Mouse (Mus musculus) liver, embryonic 16.5 days (tissue): ENCODE results near the gene Gtf2ird2. TPM values are rescaled to one million over a fixed set of nuclear protein-coding genes. Genes with fewer than 3 reads are reported as not detected.

Source experiments
- ATAC-seq: fragments of 200-750 bp; cut with Nextera tagmentation; 2 replicates; pipeline ENCODE4 v1.8.0; 2017; ENCODE audit warnings: low read depth, mild to moderate bottlenecking, moderate number of reproducible peaks, moderate library complexity
- H3K27ac ChIP-seq: fragments of 300-500 bp; sonication (generic); 2 replicates; pipeline ENCODE4 v1.5.1; 2014; ENCODE audit warnings: mild to moderate bottlenecking, low read length
- H3K27me3 ChIP-seq: fragments of 300-500 bp; sonication (generic); 2 replicates; pipeline ENCODE4 v1.6.1; 2014; ENCODE audit warnings: low read depth, low read length, mixed read lengths; ENCODE audit not compliant: control insufficient read depth, insufficient read depth
- H3K36me3 ChIP-seq: fragments of 300-500 bp; sonication (generic); 2 replicates; pipeline ENCODE4 v1.6.1; 2014; ENCODE audit warnings: mild to moderate bottlenecking; ENCODE audit not compliant: control insufficient read depth, insufficient read depth
- H3K4me1 ChIP-seq: fragments of 300-500 bp; sonication (generic); 2 replicates; pipeline ENCODE4 v1.6.1; 2014; ENCODE audit warnings: low read depth, low read length, mixed read lengths; ENCODE audit not compliant: control insufficient read depth
- H3K4me2 ChIP-seq: fragments of 300-500 bp; sonication (generic); 2 replicates; pipeline ENCODE4 v1.6.1; 2014; ENCODE audit warnings: low read depth, low read length, mixed read lengths
- H3K4me3 ChIP-seq: fragments of 300-500 bp; sonication (generic); 2 replicates; pipeline ENCODE4 v1.5.1; 2014; ENCODE audit warnings: low read depth, mild to moderate bottlenecking, low read length
- H3K9ac ChIP-seq: fragments of 300-500 bp; sonication (generic); 2 replicates; pipeline ENCODE4 v1.6.1; 2014; ENCODE audit warnings: low read depth, low read length
- H3K9me3 ChIP-seq: fragments of 300-500 bp; sonication (generic); replicated peaks from 2 replicates; pipeline ENCODE4 v1.6.1; 2016; ENCODE audit warnings: low read length; ENCODE audit not compliant: control insufficient read depth
- WGBS: fragments of 180-500 bp; shearing (Covaris S2); extraction: QIAGEN DNeasy Blood & Tissue Kit; methylation state at CpG from one replicate; pipeline ENCODE4 v1.1.7; 2014; ENCODE audit not compliant: insufficient replicate concordance; 5-methylcytosine and 5-hydroxymethylcytosine counted together
- polyA plus RNA-seq: library from polyadenylated mRNA; unstranded; fragments of >200 nt; fragmentation: Nextera tagmentation; extraction: Ambion mirVana; gene quantifications from 2 replicates; pipeline ENCODE4 v1.2.1, GENCODE M21; 2015

The Gtf2ird2 gene
- polyA plus RNA-seq, 1 experiment from 2014 or later: 1.8 TPM

DNA sequence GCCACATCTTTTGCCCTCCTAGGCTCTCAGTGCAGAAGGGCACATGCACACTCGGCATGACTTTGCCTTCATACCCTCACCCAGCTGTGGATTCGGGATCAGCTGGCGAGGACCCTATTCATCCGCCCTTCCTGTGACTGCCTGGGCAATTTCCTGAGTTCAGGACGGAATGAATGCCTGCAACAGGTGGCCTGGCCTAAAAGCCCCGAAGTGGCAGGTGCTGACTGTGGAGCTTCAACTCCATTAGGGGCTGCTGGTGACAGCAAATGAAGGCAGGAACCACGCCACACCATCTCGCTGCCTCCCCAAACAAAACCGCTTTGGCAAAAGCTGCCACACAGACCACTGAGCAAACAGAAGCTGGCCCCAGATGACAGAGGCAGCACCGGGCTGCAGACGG is 31.9 kb upstream of the Gtf2ird2 start:
- H3K36me3 ChIP-seq: peaks cover 10% of the 10 kb centered on the region
- no peak overlapping the region for H3K9ac ChIP-seq
- no peaks in the 10 kb centered on the region for H3K27me3 ChIP-seq
- 72% methylated on average over 11 of the region's 11 CpGs for WGBS
- no peaks in the 10 kb centered on the region for H3K4me1 ChIP-seq
- ATAC-seq: no peak
- H3K9me3 ChIP-seq: no peaks in the 10 kb centered on the region
- no peak overlapping the region for H3K27ac ChIP-seq
- no peak overlapping the region for H3K4me3 ChIP-seq
- no peak overlapping the region for H3K4me2 ChIP-seq

DNA sequence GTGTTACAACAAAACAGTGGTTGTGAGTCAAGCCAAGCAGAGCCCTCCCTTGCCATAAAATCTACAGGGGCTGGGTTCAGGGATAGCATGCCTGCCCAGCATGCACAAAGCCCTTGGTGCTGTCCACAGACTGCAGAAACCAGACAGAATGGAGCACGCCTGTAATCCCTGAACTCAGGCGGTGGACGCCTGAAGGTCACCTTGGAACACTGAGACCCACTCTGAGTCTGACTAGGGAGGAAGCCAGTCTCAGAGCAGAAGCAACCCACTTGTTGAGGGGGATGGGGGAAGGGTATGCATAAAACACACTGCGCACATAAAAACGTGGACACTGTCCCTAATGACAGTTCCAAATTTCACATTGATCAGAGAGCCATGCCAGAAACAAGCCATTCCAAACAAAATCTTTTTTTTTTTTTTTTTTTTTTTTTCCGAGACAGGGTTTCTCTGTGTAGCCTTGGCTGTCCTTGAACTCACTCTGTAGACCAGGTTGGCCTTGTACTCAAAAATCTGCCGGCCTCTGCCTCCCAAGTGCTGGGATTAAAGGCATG is 27.8 kb upstream of the Gtf2ird2 start:
- Histone ChIP-seq H3K27me3 (no peaks in the 10 kb centered on the region), H3K9me3 (no peaks in the 10 kb centered on the region), H3K36me3 (peaks cover 5% of the 10 kb centered on the region; the same call in 1 of the 2 replicates), H3K4me2 (no peak overlapping the region), H3K9ac (no peak overlapping the region), H3K27ac (no peak overlapping the region), H3K4me1 (no peaks in the 10 kb centered on the region), H3K4me3 (no peak overlapping the region)
- WGBS: 69% methylated on average over 7 of the region's 7 CpGs
- no peak for ATAC-seq

DNA sequence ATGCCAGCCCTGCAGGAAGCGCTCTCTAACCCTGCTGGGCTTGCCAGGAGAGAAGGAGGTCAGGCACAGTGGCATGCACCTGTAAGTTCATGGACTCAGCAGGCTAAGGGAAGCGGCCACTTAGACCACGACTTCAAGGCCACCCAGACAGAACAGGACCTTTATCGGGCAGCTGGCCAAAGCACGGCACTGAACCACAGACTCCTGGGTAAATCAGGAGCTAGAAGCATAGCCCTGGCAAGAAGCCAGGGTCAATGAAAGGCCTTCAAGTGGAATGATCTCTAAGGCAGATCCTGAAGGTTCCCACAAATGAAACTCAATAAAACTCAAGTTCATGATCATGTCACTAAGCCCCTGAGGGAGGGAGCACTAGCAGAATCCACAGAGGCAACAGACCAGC is 19.1 kb upstream of the Gtf2ird2 start:
- H3K4me2 ChIP-seq: no peak overlapping the region
- ATAC-seq: no peak
- WGBS: 65% methylated on average over 5 of the region's 5 CpGs
- H3K9me3 ChIP-seq: no peaks in the 10 kb centered on the region
- H3K27me3 ChIP-seq: no peaks in the 10 kb centered on the region
- H3K4me3 ChIP-seq: no peak overlapping the region
- H3K27ac ChIP-seq: no peak overlapping the region
- no peak overlapping the region for H3K9ac ChIP-seq
- H3K4me1 ChIP-seq: no peaks in the 10 kb centered on the region
- peaks cover 4% of the 10 kb centered on the region; the same call in 1 of the 2 replicates for H3K36me3 ChIP-seq

DNA sequence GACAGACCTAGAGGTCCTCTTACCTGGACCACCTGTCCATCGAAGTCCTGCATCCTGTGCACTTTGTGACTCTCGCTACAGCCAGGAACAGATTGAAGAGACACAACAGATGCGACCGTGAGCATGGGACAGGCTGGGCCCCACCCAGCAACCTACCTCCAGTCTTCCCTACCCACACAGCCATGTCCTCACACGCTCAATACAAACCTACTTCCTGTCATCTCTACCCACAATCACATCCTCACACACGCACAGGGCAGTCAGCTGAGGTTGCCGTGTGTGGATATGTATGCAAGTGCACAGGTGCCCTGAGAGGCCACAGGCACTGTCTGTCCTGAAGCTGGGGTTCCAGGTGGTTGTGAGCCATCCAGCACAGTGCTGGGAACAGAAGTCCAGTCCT is 17.2 kb upstream of the Gtf2ird2 start:
- no peaks in the 10 kb centered on the region for H3K27me3 ChIP-seq
- H3K4me3 ChIP-seq: no peak overlapping the region
- H3K9me3 ChIP-seq: no peaks in the 10 kb centered on the region
- 76% methylated on average over 7 of the region's 7 CpGs for WGBS
- no peaks in the 10 kb centered on the region for H3K4me1 ChIP-seq
- ATAC-seq: no peak
- peaks cover 4% of the 10 kb centered on the region; the same call in 1 of the 2 replicates for H3K36me3 ChIP-seq
- no peak overlapping the region for H3K27ac ChIP-seq
- H3K9ac ChIP-seq: no peak overlapping the region
- no peak overlapping the region for H3K4me2 ChIP-seq

DNA sequence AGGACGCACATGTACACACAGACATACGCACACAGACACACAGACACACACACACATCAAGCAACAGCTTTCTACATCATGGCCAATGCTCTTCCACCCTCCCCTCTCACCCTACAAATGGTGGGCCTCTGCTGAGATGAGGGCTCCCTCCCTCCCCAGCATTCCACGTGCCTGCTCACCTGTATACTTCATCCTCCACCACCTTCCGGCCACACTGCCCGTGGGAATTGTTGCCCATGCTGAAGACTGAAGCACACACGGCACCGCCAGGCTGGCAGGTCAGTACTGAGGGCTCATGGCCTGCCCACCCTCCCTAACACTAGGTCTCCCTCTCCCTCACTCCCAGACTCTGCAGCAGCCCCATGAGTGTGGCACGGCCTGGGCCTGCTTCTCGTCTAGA is 15.8 kb upstream of the Gtf2ird2 start:
- no peaks in the 10 kb centered on the region; the same call in 1 of the 2 replicates for H3K36me3 ChIP-seq
- no peaks in the 10 kb centered on the region for H3K4me1 ChIP-seq
- no peak overlapping the region for H3K4me3 ChIP-seq
- H3K27me3 ChIP-seq: no peaks in the 10 kb centered on the region
- WGBS: 77% methylated on average over 9 of the region's 9 CpGs
- ATAC-seq: no peak
- no peaks in the 10 kb centered on the region for H3K9me3 ChIP-seq
- H3K4me2 ChIP-seq: no peak overlapping the region
- H3K27ac ChIP-seq: no peak overlapping the region
- no peak overlapping the region for H3K9ac ChIP-seq

DNA sequence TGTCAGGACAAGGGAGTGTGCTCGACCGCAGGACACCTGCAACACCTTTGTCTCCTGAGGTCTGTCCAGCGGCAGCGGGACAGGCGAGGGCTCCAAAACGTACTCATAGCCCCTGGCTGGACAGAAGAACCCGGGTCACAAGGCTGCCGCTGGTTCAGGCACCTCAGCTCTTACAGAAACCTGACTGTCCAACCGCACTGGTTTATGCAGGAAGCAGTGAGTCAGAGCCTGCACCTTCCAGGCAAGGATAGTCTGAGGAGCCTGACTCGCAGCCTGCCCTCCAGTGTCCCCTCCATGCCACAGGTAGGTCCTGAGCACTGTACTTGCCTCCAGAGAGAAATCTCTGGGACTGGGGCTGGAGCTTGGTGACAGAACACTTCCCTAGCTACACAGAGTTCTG is 14.6 kb upstream of the Gtf2ird2 start:
- H3K4me1 ChIP-seq: no peaks in the 10 kb centered on the region
- no peak overlapping the region for H3K4me2 ChIP-seq
- no peak overlapping the region for H3K9ac ChIP-seq
- H3K27ac ChIP-seq: no peak overlapping the region
- H3K4me3 ChIP-seq: no peak overlapping the region
- H3K27me3 ChIP-seq: no peaks in the 10 kb centered on the region
- H3K36me3 ChIP-seq: no peaks in the 10 kb centered on the region; the same call in 1 of the 2 replicates
- ATAC-seq: no peak
- WGBS: 79% methylated on average over 10 of the region's 10 CpGs
- no peaks in the 10 kb centered on the region for H3K9me3 ChIP-seq

DNA sequence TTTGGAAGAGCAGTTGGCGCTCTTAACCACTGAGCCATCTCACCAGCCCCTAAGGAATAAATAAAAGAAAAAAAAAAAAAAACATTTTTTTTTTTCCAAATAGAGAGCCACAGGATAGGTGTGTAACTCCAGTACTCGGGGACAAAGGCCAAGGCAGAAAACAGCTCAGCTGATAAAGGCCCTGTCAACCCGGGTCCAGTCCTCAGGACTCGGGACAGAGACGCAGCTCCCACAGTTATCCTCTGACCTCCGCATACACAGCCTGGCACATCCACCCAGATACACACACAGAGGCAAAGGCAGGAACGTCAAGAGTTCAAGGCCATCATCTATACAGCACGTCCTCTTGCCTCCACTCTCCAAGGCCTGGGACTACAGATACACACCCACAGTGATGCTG is 13.7 kb upstream of the Gtf2ird2 start:
- Histone ChIP-seq H3K4me2 (no peak overlapping the region), H3K27ac (no peak overlapping the region), H3K9ac (no peak overlapping the region), H3K4me3 (no peak overlapping the region), H3K36me3 (no peaks in the 10 kb centered on the region; the same call in 1 of the 2 replicates), H3K4me1 (peaks cover under 1% of the 10 kb centered on the region; the same call in 1 of the 2 replicates), H3K9me3 (no peaks in the 10 kb centered on the region), H3K27me3 (no peaks in the 10 kb centered on the region)
- WGBS: 70% methylated on average over 8 of the region's 8 CpGs
- ATAC-seq: peak; percentile 59

DNA sequence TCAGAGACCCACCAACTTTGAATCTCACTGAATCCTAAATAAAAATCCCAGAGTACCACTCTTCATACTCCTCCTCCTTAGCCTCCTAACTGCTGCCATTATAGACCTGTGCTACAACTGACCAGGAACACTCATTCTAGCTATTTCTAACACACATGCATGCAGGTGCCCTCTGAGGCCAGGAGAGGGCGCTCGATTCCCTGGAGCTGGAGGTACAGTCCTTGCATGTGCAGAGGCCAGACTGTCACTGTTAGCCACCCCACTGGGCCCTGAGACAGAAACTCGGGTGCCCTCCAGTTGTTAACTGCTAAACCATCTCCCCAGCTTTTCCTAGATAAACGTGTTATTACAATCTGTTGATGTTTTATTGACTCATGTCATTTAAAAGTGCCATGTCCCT is 10.6 kb upstream of the Gtf2ird2 start:
- Histone ChIP-seq H3K9me3 (no peaks in the 10 kb centered on the region), H3K4me3 (no peak overlapping the region), H3K4me2 (no peak overlapping the region), H3K27me3 (no peaks in the 10 kb centered on the region), H3K9ac (no peak overlapping the region), H3K27ac (no peak overlapping the region), H3K36me3 (no peaks in the 10 kb centered on the region), H3K4me1 (peaks cover 18% of the 10 kb centered on the region)
- no peak for ATAC-seq
- WGBS: 23% methylated on average over 4 of the region's 4 CpGs

DNA sequence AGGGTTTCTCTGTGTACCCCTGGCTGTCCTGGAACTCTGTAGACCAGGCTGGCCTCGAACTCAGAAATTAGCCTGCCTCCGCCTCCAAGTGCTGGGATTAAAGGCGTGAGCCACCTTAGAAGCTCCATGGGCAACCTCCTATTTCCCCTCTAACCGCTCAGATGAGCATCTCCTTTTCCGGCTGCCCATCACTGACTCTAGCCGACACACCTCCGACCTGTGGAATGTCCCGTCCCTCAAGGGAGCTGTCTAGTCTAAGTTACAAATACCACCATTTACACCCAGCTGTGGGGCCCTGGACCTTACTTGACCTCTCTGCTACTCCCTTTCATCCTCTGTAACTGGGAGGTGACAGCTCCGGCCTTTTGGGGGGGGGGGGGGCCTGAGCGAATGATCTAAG is 8.1 kb upstream of the Gtf2ird2 start:
- Histone ChIP-seq H3K4me3 (peak overlapping the region; percentile 86), H3K4me2 (peak overlapping the region; percentile 81), H3K9me3 (no peaks in the 10 kb centered on the region), H3K36me3 (no peaks in the 10 kb centered on the region), H3K27me3 (no peaks in the 10 kb centered on the region), H3K27ac (no peak overlapping the region; the same call in 1 of the 2 replicates), H3K9ac (peak overlapping the region; percentile 74), H3K4me1 (peaks cover 22% of the 10 kb centered on the region)
- no peak for ATAC-seq
- WGBS: 6% methylated on average over 10 of the region's 10 CpGs
